Mouse (Mus musculus): Measurements from ENCODE around the gene Ciao2b. TPM values are rescaled to one million over a fixed set of nuclear protein-coding genes. Genes with fewer than 3 reads are reported as not detected.

Gene Ciao2b
- polyA plus RNA-seq (2012; ENCODE audit: low replicate concordance), result 35.6 and 56.5 TPM in 2 replicates

DNA sequence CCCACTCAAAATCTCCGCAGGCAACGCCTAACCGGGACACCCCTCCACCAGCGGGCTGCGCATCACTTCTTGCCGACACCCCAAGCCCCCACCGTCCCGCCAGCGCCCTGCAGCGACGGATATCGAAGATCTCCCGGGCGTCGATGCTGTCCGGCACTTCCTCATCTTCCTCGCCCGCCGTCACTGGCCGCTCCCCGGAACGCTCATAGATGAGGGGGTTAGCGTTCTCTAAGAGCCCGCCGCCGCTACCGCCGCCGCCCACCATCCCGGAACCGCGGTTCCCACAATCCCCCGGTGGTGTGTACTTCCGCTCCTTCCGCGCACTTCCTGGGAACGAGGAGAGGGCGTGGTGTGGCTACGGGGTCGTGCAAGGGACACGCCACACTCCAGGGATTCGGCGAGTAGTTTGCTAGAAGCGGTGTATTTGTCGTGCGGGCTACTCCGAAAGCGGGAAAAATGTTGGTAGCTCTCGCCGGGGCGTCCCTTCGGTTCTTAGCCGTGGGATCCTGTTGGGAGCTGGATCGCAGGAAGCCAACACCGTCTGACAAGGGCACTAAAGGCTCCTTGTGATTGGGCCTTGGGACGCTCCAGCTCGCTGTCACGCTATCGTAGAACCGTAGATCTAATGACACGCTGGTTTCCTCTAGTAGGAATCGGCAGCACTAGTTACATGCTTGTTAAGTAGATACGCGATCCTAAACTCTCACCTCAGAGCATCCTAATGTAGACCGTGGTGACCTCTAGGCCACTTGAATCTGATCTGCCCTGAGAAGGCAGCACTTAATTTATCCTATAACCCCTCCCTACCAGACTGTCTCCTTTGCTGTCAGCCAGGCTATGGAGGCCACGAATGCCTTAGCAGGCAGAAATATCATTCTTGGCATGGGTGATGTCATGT is at the start of gene Ciao2b:
Gene Ciao2b (minus strand): TSS at position 540 of the 898 bp plus-strand sequence.

DNA sequence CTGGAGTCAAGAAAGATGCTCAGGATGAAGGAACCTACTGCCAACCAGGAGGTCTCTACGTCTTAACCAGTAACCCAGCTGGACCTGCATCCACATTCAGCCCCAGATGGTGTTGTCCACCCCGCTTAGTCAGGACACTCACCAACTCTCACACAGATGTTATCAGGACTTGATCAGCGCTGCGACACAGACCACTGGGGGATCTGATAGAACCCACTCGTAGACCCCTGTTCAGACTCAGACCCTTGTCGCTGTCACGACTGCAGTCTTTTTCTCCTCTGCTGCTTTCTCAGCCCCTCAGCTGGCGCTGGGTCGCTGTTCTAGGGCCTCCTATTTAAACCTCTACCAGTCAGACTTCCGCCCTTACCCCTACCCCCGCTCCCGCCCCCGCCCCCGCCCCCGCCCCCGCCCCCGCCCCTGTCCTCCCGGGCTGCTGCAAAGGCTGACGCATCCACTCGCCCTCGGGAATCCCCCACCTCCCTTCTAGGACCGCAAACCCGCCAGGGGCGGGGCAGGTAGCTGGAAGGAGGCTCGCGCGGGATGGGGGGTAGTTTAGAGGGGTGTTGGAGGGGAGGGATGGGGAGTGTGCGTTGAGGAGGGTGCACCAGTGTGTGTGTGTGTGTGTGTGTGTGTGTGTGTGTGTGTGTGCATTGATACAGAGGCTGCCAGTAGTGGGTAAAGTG is 10.6 kb downstream of the Ciao2b start, which contains the start of gene Rrad:
Gene Rrad (minus strand): TSS at position 347 of the 683 bp plus-strand sequence.

DNA sequence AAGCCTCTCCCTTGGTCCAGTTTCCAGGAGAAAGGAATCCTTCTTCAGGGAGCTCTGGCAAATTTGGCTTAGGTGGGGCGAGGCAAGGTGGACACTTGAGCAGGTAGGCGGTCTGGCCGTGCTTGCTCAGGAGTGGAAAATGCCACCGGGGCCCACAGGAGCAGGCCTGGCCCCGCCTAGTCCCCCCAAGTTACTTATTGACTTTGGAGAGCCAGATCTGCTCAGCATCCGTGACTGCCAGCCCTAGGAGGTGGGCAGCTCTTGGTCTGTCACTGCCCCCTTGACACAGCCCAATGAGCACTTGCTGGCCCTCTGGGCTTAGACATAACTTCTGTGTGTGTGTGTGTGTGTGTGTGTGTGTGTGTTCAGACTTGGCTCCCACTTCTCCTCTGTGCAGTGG is 17.6 kb downstream of the Ciao2b start, which contains the start of gene Cdh16:
Gene Cdh16 (minus strand): TSS at position 236 of the 400 bp plus-strand sequence.

DNA sequence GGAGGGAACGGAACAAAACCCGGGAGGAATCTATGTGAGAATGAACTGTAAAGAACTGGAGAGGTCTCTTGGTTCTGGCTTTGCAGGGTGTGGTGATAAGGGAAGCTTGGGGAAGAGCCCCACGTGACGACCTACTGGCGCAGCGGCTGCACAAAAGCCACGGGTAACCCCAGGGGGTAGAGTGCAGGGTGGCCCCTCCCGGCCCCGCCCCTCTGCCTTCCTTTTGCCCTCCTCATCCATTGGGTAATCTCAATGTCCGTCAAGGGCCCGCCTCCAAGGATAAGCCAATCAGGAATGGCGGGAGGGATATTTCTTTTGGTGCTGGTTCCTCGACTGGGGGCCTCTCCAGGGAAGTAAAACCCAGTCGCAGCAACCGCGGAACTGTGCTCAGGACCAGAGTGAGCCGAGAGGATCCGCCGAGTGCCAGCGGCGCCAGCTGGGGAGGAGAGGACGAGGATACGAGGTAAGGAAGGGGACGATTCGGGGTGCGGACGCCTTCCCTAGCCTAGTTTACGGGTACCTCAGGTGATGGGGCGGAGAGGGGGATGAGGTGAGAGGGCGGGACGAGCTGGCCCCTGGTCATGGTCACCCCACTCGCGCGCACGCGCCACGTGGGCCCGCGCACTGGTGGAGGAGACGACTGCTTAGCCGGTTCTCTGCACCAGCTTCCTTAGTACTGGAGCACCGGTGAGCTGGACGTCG is 50.5 kb downstream of the Ciao2b start, which contains the start of gene Pdp2:
Gene Pdp2 (plus strand): TSS at position 319 of the 702 bp plus-strand sequence.

Other genes with a start within 250 kb of the Ciao2b start
- 1.3 and 1.4 TPM in 2 replicates for gene Cmtm4, start 246.2 kb downstream of the Ciao2b start, polyA plus RNA-seq (2012; ENCODE audit: low replicate concordance)
- gene Dync1li2, start 198.9 kb downstream of the Ciao2b start, polyA plus RNA-seq (2012; ENCODE audit: low replicate concordance), result 18.9 and 20.9 TPM in 2 replicates
- 0.30 TPM in 1 of 2 replicates, not detected in the other for gene Terb1, start 132.1 kb downstream of the Ciao2b start, polyA plus RNA-seq (2012; ENCODE audit: low replicate concordance)
- 0.36 and 11.5 TPM in 2 replicates for gene Nae1, start 107.3 kb downstream of the Ciao2b start, polyA plus RNA-seq (2012; ENCODE audit: low replicate concordance)
- gene Car7, start 107.3 kb downstream of the Ciao2b start, polyA plus RNA-seq (2012; ENCODE audit: low replicate concordance), result 25.6 and 116 TPM in 2 replicates
- gene Pdp2, start 50.5 kb downstream of the Ciao2b start, polyA plus RNA-seq (2012; ENCODE audit: low replicate concordance), result 1.6 and 2.6 TPM in 2 replicates
- not detected in 2 replicates for gene Cdh16, start 17.6 kb downstream of the Ciao2b start, polyA plus RNA-seq (2012; ENCODE audit: low replicate concordance)
- gene Rrad, start 10.6 kb downstream of the Ciao2b start, polyA plus RNA-seq (2012; ENCODE audit: low replicate concordance), result 1.1 and 4.9 TPM in 2 replicates
- gene Ces2a, start 92.0 kb upstream of the Ciao2b start, polyA plus RNA-seq (2012; ENCODE audit: low replicate concordance), result not detected in 2 replicates
- gene Ces2b, start 189.6 kb upstream of the Ciao2b start, polyA plus RNA-seq (2012; ENCODE audit: low replicate concordance), result not detected in 2 replicates
- not detected in 2 replicates for gene Ces2c, start 205.1 kb upstream of the Ciao2b start, polyA plus RNA-seq (2012; ENCODE audit: low replicate concordance)